Mouse (Mus musculus): ENCODE results near the gene Pole2. TPM values are rescaled to one million over a fixed set of nuclear protein-coding genes. Genes with fewer than 3 reads are reported as not detected.

Gene Pole2
- polyA plus RNA-seq, 1 experiment, result 2.9 TPM

DNA sequence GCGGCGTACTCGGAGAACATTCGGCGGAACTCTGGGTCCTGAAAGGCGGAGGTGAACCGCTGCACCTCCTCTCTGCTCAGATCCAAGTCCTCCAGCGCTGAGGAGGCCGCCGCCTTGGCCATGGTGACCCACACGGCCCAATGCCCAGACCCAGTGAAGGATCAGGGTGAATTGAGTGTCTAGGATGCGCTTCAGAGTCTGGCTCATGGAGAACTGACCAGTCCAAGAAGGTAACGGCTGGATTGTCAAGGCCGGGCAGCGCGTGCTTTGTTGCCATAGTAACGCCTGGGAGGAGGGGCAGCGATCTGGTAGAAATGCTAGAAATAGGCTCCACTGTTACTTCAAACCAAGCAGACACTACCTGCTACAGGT is 29.8 kb downstream of the Pole2 start, which contains the start of gene Dnaaf2:
Gene Dnaaf2 (minus strand): TSS at position 266 of the 372 bp plus-strand sequence.
- H3K36me3 ChIP-seq (ENCODE audit: control insufficient read depth), result peaks cover 49% of the 10 kb centered on the region

GRCm38 (mm10) chr12:69197378-69198163 is 30.4 kb downstream of the Pole2 start:
- peaks cover 49% of the 10 kb centered on the region for H3K36me3 ChIP-seq (ENCODE audit: control insufficient read depth)
- H3K4me1 ChIP-seq (ENCODE audit: control insufficient read depth), result peaks cover 40% of the 10 kb centered on the region
- TF ChIP-seq GATA1 (IDR thresholded peaks at IDR 0.05; ENCODE audit: low read length), result no peak
- no peak for TF ChIP-seq TAL1 (IDR thresholded peaks at IDR 0.05; ENCODE audit: low read length)
- no peaks in the 10 kb centered on the region for H3K27me3 ChIP-seq (ENCODE audit: control insufficient read depth)
- no peaks in the 10 kb centered on the region for H3K9me3 ChIP-seq (ENCODE audit: control insufficient read depth, low read length)
- H3K4me3 ChIP-seq (replicated peaks), result peak overlapping the region; percentile 70

More for the DNA sequence above, 29.8 kb downstream of the Pole2 start, which contains the start of gene Dnaaf2:
- H3K4me1 ChIP-seq (ENCODE audit: control insufficient read depth), result peaks cover 37% of the 10 kb centered on the region
- no peaks in the 10 kb centered on the region for H3K9me3 ChIP-seq (ENCODE audit: control insufficient read depth, low read length)
- H3K4me3 ChIP-seq (replicated peaks), result peak within 1 kb of the TSS; percentile 70
- no peaks in the 10 kb centered on the region for H3K27me3 ChIP-seq (ENCODE audit: control insufficient read depth)
- no peak for TF ChIP-seq TAL1 (IDR thresholded peaks at IDR 0.05; ENCODE audit: low read length)
- TF ChIP-seq GATA1 (IDR thresholded peaks at IDR 0.05; ENCODE audit: low read length), result no peak

DNA sequence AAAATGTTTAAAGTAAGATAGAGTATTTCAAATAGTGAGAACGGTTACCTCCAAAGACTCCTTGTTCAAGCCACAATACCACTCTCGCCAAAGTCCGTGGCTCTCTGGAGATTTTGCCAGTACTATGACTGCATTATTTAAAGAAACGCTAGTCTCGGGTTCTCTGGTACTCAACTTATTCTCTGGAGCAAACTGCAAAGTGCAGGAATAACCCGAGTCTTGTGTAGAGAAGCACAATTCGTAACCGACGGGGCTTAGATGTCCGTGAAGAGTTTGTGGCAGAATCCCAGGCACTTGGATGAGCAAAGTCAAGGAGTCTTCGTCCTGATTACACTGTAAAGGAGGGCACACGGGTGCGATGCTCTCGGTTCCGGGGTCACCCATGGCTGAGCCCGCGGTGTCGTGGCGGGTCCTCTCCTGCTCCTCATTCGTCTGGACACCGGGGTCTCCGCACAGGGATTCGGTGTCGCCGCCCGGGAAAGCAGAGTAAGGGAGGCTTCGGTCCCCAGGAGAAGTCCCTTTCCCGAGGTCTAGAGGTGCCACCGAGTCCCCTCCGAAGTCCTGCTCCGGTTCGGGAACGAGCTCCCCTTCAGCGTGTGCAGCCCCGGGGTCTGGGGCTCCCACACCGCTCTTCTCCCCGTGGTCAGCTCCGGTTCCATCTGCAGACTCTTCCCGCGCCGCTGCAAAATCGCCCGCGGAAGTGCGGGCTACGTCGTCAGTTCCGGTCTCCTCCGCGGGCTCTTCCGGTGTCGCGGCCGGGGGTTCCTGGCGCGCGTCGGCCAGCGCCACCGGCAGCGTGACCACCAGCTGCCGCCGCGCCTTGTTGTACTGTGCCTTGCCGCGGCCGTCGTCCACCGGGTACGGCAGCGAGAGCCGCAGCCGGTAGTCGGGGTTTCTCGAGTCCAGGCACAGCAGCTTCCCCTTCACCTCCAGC is 31.3 kb downstream of the Pole2 start, which contains the start of gene Gm49383:
Gene Gm49383 (minus strand): TSS at position 661 of the 934 bp plus-strand sequence.
- Histone ChIP-seq H3K9me3 (ENCODE audit: control insufficient read depth, low read length) (no peaks in the 10 kb centered on the region), H3K27me3 (ENCODE audit: control insufficient read depth) (no peaks in the 10 kb centered on the region), H3K4me3 (replicated peaks) (peak within 1 kb of the TSS; percentile 70), H3K36me3 (ENCODE audit: control insufficient read depth) (peaks cover 49% of the 10 kb centered on the region), H3K4me1 (ENCODE audit: control insufficient read depth) (peaks cover 40% of the 10 kb centered on the region)
- TF ChIP-seq TAL1 (IDR thresholded peaks at IDR 0.05; ENCODE audit: low read length) (no peak), GATA1 (IDR thresholded peaks at IDR 0.05; ENCODE audit: low read length) (no peak)

- Histone ChIP-seq H3K36me3 (ENCODE audit: control insufficient read depth) (peaks cover 58% of the 10 kb centered on the region), H3K4me3 (replicated peaks) (no peak overlapping the region), H3K4me1 (ENCODE audit: control insufficient read depth) (peaks cover 25% of the 10 kb centered on the region), H3K9me3 (ENCODE audit: control insufficient read depth, low read length) (no peaks in the 10 kb centered on the region), H3K27me3 (ENCODE audit: control insufficient read depth) (no peaks in the 10 kb centered on the region)
- TF ChIP-seq GATA1 (IDR thresholded peaks at IDR 0.05; ENCODE audit: low read length) (no peak), TAL1 (IDR thresholded peaks at IDR 0.05; ENCODE audit: low read length) (no peak)
Observed at GRCm38 (mm10) chr12:69192637-69193036, 35.4 kb downstream of the Pole2 start.

- Histone ChIP-seq H3K36me3 (ENCODE audit: control insufficient read depth) (peaks cover 68% of the 10 kb centered on the region), H3K4me3 (replicated peaks) (no peak overlapping the region), H3K27me3 (ENCODE audit: control insufficient read depth) (no peaks in the 10 kb centered on the region), H3K9me3 (ENCODE audit: control insufficient read depth, low read length) (no peaks in the 10 kb centered on the region), H3K4me1 (ENCODE audit: control insufficient read depth) (peaks cover 32% of the 10 kb centered on the region)
- no peak for TF ChIP-seq TAL1 (IDR thresholded peaks at IDR 0.05; ENCODE audit: low read length)
Observed at GRCm38 (mm10) chr12:69191396-69191795, 36.6 kb downstream of the Pole2 start.

GRCm38 (mm10) chr12:69190522-69190921 is 37.5 kb downstream of the Pole2 start:
- TF ChIP-seq GATA1 (IDR thresholded peaks at IDR 0.05; ENCODE audit: low read length) (no peak), TAL1 (IDR thresholded peaks at IDR 0.05; ENCODE audit: low read length) (no peak)
- Histone ChIP-seq H3K9me3 (ENCODE audit: control insufficient read depth, low read length) (no peaks in the 10 kb centered on the region), H3K4me3 (replicated peaks) (no peak overlapping the region), H3K4me1 (ENCODE audit: control insufficient read depth) (peaks cover 31% of the 10 kb centered on the region), H3K27me3 (ENCODE audit: control insufficient read depth) (no peaks in the 10 kb centered on the region), H3K36me3 (ENCODE audit: control insufficient read depth) (peaks cover 68% of the 10 kb centered on the region)

- Histone ChIP-seq H3K36me3 (ENCODE audit: control insufficient read depth) (peaks cover 71% of the 10 kb centered on the region), H3K4me3 (replicated peaks) (no peak overlapping the region), H3K27me3 (ENCODE audit: control insufficient read depth) (no peaks in the 10 kb centered on the region), H3K9me3 (ENCODE audit: control insufficient read depth, low read length) (no peaks in the 10 kb centered on the region), H3K4me1 (ENCODE audit: control insufficient read depth) (peaks cover 33% of the 10 kb centered on the region)
- no peak for TF ChIP-seq GATA1 (IDR thresholded peaks at IDR 0.05; ENCODE audit: low read length)
- TF ChIP-seq TAL1 (IDR thresholded peaks at IDR 0.05; ENCODE audit: low read length), result no peak
Observed at GRCm38 (mm10) chr12:69190074-69190473, 37.9 kb downstream of the Pole2 start.

DNA sequence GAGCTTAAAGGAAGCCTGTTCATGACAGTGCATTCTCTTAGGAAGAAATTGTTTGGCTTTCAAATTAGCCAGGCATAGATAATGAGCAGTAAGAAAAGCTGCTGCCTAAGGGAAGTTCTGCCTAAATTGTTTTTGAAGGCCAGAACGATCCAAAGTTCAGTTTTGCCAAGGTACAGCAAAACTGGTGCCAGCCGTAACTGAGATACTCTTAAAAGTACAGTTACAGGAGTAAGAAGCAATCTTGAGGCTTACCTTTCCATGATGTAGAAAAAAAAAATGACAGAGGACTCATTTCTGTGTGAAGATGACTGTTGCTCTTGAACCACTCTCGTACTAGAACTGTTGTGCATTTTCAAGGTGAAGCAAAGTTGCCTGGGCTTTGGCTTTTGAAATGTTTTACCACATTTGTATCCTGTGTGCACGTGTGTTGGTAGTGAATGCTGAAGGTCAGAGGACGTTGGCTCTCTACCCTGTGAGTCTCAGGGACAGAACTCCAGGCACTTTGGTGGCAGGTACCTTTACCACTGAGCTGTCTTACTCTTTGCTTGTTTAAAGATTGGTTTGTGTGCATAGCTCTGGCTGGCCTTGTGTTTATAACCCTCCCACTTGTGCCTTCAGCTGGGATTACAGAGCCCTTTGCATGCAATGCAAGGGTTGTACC is 41.1 kb downstream of the Pole2 start:
- no peak overlapping the region for H3K4me3 ChIP-seq (replicated peaks)
- TF ChIP-seq GATA1 (IDR thresholded peaks at IDR 0.05; ENCODE audit: low read length), result no peak
- TF ChIP-seq TAL1 (IDR thresholded peaks at IDR 0.05; ENCODE audit: low read length), result no peak
- H3K36me3 ChIP-seq (ENCODE audit: control insufficient read depth), result peaks cover 58% of the 10 kb centered on the region

More for the DNA sequence above, 41.1 kb downstream of the Pole2 start:
- Histone ChIP-seq H3K4me1 (ENCODE audit: control insufficient read depth) (peaks cover 40% of the 10 kb centered on the region), H3K27me3 (ENCODE audit: control insufficient read depth) (no peaks in the 10 kb centered on the region), H3K9me3 (ENCODE audit: control insufficient read depth, low read length) (no peaks in the 10 kb centered on the region)

Data from erythroblast, embryonic 14.5 days (primary cell).